Mouse (Mus musculus) gastrocnemius, postnatal 4 days (tissue): ENCODE measurements around the gene Hnrnpd. TPM values are rescaled to one million over a fixed set of nuclear protein-coding genes. Genes with fewer than 3 reads are reported as not detected.

Experiments used
- DNase-seq, 2 experiments: peaks; one replicate each; pipeline ENCODE4 v3.0.0; 2021 to 2022; ENCODE audit warnings: low spot score in 2 of 2, mixed read lengths in 2 of 2
- long read RNA-seq, 2 experiments: library from polyadenylated mRNA; stranded (forward); transcript quantifications; one replicate each; pipeline ENCODE4 v2.0.0; 2021
- total RNA-seq, 2 experiments: library from RNA; stranded (reverse); gene quantifications; 2 replicates each; pipeline ENCODE4 v1.2.3; 2021

The Hnrnpd gene
- total RNA-seq: 100 to 1,000 TPM; 214 to 238 TPM
- long read RNA-seq, experiment 1, full-length matches to known transcripts: 286 of 322 reads
- long read RNA-seq, experiment 1, partial matches to known transcripts: 24 of 322 reads
- long read RNA-seq, experiment 1, other reads (novel, unspliced or antisense): 12 of 322 reads
- long read RNA-seq, experiment 2, full-length matches to known transcripts: 257 of 294 reads
- long read RNA-seq, experiment 2, partial matches to known transcripts: 19 of 294 reads
- long read RNA-seq, experiment 2, other reads (novel, unspliced or antisense): 18 of 294 reads

- DNase-seq: peak; percentile 89 to 92
Observed at GRCm38 (mm10) chr5:99978699-99979442, at the start of gene Hnrnpd, which contains the start of gene 4930524J08Rik. Gene Hnrnpd (minus strand): TSS chr5:99978938. Gene 4930524J08Rik (plus strand): TSS chr5:99979061.

DNA sequence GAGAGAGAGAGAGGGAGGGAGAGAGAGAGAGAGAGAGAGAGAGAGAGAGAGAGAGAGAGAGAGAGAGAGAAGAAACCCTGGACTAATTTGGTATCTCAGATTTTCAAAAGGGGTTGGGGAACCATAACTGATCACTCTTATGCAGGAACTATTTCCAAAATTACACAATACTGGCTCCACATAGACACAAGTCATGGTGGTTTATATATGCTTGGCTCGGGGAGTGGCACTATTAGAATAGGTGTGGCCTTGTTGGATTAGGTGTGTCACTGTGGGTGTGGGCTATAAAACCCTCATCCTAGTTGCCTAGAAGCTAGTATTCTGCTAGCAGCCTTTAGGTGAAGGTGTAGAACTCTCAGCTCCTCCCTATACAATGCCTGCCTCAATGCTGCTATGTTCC lies 46.1 kb upstream of the Hnrnpd start:
- DNase-seq: no peak

GRCm38 (mm10) chr5:100024403-100024802 lies 45.7 kb upstream of the Hnrnpd start:
- no peak for DNase-seq

GRCm38 (mm10) chr5:100020089-100020488 lies 41.4 kb upstream of the Hnrnpd start:
- no peak for DNase-seq

- DNase-seq: no peak
Observed at GRCm38 (mm10) chr5:100012599-100012998, 33.9 kb upstream of the Hnrnpd start.

- no peak for DNase-seq
Observed at GRCm38 (mm10) chr5:100008485-100008884, 29.7 kb upstream of the Hnrnpd start.

DNA sequence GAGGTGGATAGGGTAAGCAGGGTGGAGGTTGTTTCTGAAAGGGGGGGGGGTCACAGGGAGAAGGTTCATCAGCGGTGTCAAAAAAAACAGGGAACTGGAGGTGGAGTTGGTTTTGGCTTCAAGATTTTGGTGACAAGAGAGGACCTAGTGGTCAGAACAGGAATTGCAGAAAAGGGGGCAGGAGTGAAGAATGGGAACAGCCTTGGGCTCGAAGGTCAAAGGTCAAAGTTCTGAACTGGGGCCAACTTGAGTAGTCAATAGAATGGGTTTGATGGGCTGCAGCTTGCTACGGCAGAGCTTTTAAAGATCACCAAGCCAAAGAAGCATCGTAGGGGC lies 28.3 kb upstream of the Hnrnpd start:
- DNase-seq: no peak

GRCm38 (mm10) chr5:100006324-100007039 lies 27.7 kb upstream of the Hnrnpd start:
- DNase-seq: no peak

DNA sequence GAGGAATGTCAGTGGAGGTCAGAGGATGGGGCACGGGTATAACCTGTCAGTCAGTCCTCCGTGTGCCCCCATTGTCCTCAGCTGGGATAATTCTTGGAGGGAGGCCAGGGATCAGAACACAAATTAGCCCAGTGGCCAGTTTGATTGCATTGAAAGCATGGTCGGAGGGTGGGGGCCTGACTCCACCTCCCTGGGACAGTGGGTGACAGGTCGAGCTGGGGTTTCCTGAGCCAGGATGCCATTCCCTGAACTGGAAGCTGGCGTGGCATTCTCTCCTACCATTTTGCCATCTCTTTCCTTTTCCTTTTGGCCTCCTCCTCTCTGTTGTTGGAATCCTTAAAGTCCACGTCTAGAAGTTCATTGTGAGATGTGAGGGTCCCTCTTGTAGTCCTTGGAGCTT lies 27.2 kb upstream of the Hnrnpd start:
- no peak for DNase-seq

- no peak for DNase-seq
Observed at GRCm38 (mm10) chr5:100005431-100005830, 26.7 kb upstream of the Hnrnpd start.

DNA sequence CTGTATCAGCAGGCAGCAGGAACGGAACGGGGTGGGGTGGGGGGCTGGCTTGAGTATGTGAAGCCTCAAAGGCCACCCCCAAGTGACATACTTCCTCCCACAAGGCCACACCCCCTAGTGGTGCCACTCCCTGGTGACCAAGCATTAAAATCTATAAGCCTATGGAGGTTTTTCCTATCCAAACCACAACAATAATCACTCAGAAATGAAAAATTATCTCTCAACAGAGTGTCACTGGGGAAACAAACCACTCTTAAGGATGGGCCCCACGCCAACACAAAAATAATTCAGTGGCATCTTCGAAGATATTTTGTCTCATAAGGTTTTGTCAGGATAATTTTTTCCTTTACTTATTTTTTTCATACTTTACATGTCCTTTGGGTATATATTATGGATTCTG lies 25.2 kb upstream of the Hnrnpd start:
- no peak for DNase-seq

- no peak for DNase-seq
Observed at GRCm38 (mm10) chr5:100000500-100000899, 21.8 kb upstream of the Hnrnpd start.

DNA sequence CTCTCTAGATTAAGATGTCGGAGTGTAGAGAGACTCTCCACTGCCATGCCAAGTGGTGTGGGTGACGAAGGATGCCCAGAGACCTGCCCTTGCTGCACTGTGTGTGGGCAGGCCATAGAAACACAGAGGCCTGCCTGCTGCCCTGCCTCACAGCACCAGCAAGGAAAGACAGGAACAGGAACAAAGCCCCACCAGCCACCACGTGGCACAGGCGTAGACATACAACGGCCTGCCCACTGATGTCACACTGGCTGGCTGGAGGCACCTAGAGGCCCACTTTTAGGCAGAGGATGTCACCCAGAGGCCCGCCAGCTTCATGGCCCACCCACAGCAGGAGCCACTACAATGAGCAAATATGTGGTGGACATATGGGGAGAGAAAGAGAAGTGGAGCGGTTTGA lies 21.3 kb upstream of the Hnrnpd start:
- no peak for DNase-seq

GRCm38 (mm10) chr5:99994680-99995079 lies 15.9 kb upstream of the Hnrnpd start:
- no peak for DNase-seq

GRCm38 (mm10) chr5:99994166-99994565 lies 15.4 kb upstream of the Hnrnpd start:
- no peak for DNase-seq

DNA sequence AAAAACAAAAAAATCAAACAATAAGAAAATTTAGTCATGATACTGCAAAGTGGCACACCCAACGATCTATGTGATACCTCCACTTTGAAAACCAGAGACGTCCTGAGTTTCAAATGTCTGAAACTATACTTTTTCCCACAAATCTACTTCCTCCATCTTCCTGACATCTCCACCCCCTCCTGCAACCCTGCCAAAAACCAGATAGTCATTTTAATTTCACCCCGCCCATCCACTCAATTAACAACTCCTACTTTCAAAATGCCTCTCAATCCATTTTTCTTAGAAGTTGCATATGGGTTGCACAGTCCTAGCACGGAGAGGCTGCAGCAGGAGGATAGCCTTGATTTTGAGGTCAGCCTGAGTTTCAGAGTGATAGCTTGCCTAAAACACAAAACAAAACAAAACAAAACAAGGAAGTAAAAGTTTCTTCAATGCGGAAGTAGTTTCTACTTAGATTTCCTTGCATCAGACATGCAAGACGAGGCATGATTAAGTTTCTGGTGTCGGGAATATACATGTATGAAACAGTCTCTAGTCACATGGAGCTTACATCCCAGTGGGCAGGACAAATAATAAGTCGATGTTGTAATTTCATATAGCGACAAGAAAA lies 4.8 kb upstream of the Hnrnpd start:
- DNase-seq: no peak

GRCm38 (mm10) chr5:99977516-99978301 lies 1.0 kb downstream of the Hnrnpd start:
- peak; percentile 66 to 85 for DNase-seq

DNA sequence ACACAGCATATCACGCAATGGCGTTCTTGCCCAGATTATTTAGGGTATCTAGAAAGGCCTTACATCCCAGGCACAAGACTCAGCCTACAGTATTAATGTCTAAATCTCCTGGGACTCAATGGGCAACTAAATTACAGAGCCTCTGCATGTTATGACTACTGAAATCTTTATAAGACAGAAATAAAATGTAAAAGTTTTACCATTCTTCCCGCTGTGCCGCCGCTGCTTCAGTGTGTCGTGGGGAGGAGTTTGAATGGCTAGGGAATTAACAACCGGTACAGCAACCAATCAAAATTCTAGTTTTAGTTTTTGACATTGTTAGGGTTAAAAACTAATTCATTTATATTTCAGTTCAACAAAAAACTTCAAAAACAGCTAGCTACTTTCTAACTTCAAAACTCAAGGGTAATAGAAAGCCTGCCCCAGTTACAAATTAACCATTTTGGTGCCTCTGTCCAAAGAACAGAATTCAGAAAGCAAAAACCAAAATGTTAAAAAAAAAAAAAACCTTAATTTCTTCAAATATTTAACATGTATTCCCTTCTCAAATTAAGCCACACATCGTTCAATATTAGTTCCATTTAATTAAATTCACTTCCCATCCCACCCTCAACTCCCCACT lies 2.3 kb downstream of the Hnrnpd start:
- DNase-seq: no peak

GRCm38 (mm10) chr5:99975776-99976175 lies 3.0 kb downstream of the Hnrnpd start:
- no peak for DNase-seq

DNA sequence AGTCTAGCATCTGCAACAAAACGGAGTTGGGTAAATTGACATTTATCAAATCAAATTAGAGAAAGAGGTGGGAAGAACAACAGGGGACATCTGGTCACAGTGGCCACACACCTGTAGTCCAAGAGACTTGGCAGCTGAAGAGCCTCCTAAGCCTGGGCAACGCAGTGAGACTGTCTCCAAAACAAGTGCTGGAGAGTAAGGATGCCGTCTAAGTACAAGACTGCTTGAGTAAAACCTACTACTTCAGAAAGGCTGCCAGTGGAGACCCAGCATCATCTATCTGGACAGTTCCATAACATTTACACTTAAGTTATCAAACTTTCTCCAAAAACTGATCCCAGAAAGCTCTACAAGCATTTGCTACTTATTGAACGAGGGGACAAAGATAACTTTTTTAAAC lies 3.7 kb downstream of the Hnrnpd start:
- no peak for DNase-seq
